Mouse (Mus musculus) G1E (cell line): ENCODE results near the gene Prkca. TPM values are rescaled to one million over a fixed set of nuclear protein-coding genes. Genes with fewer than 3 reads are reported as not detected.

ENCODE experiments used
- ATAC-seq: 2 replicates; pipeline ENCODE4 v1.8.0; 2016; ENCODE audit warnings: mild to moderate bottlenecking; ENCODE audit not compliant: insufficient number of reproducible peaks, poor library complexity, low FRiP score, severe bottlenecking; ENCODE audit errors: extremely low read depth
- DNase-seq: peaks from one replicate; pipeline ENCODE4 v3.0.0; 2012; ENCODE audit warnings: low spot score
- H3K27me3 ChIP-seq: 2 replicates; pipeline ENCODE4 v1.6.1; 2012; ENCODE audit warnings: mild to moderate bottlenecking, low read length, inconsistent platforms; ENCODE audit not compliant: insufficient read depth
- H3K36me3 ChIP-seq: replicated peaks from 2 replicates; pipeline ENCODE3; 2012; ENCODE audit warnings: mild to moderate bottlenecking, inconsistent platforms
- H3K4me1 ChIP-seq: 2 replicates; pipeline ENCODE4 v1.6.1; 2012; ENCODE audit warnings: low read depth, low read length, inconsistent platforms, mixed read lengths; ENCODE audit not compliant: insufficient read depth
- H3K4me3 ChIP-seq: 2 replicates; pipeline ENCODE4 v1.5.1; 2012; ENCODE audit warnings: low read depth, mild to moderate bottlenecking, inconsistent platforms, low read length, moderate library complexity, mixed read lengths
- H3K9me3 ChIP-seq: replicated peaks from 2 replicates; pipeline ENCODE4 v1.6.1; 2012; ENCODE audit warnings: inconsistent platforms
- CTCF ChIP-seq: IDR thresholded peaks from 2 replicates; pipeline ENCODE4 v1.5.1; 2012; ENCODE audit warnings: low read depth, low read length, inconsistent platforms, mixed read lengths
- GATA1 ChIP-seq: IDR thresholded peaks from 2 replicates; pipeline ENCODE4 v1.6.1; 2012; ENCODE audit warnings: borderline replicate concordance, low read length, inconsistent platforms, mixed read lengths
- GATA2 ChIP-seq: IDR thresholded peaks from 2 replicates; pipeline ENCODE4 v1.6.1; 2012; ENCODE audit warnings: low read depth, low read length, inconsistent platforms, borderline replicate concordance
- POLR2AphosphoS5 ChIP-seq: IDR thresholded peaks from 2 replicates; pipeline ENCODE4 v1.6.1; 2012; ENCODE audit warnings: low read depth, low read length, inconsistent platforms; ENCODE audit not compliant: insufficient replicate concordance
- TAL1 ChIP-seq: conservative IDR thresholded peaks from 2 replicates; pipeline ENCODE4 v1.6.1; 2012; ENCODE audit warnings: low read depth, low read length, inconsistent platforms, mixed read lengths
- polyA plus RNA-seq: library from polyadenylated mRNA; stranded (reverse); fragments of >175 nt; gene quantifications from 2 replicates; pipeline ENCODE4 v1.2.3, GENCODE M21; 2012
- total RNA-seq, 2 experiments: library from RNA; stranded (forward) in 1 of 2; stranded (reverse) in 1 of 2; fragments of 200-1000 nt in 1 of 2; fragments of >200 nt in 1 of 2; fragmentation: Nextera tagmentation in 1 of 2; gene quantifications; 2 replicates each; pipeline ENCODE4 v1.2.3; 2014 to 2017

Prkca gene
- total and polyA plus RNA-seq, 3 experiments, result 0.11 TPM; not detected in 2

- Histone ChIP-seq H3K4me3 (no peak overlapping the region), H3K36me3 (no peaks in the 10 kb centered on the region)
Observed at GRCm38 (mm10) chr11:108165725-108166124, 178.0 kb downstream of the Prkca start.

GRCm38 (mm10) chr11:108162639-108163038 is 181.1 kb downstream of the Prkca start:
- Histone ChIP-seq H3K9me3 (peaks cover 12% of the 10 kb centered on the region), H3K27me3 (0 out of 2 replicates have a peak, but pooled peaks cover 2% of the 10 kb centered on the region), H3K4me1 (no peaks in the 10 kb centered on the region), H3K4me3 (no peak overlapping the region), H3K36me3 (no peaks in the 10 kb centered on the region)
- TF ChIP-seq TAL1, result no peak
- TF ChIP-seq POLR2AphosphoS5, result no peak
- no peak for TF ChIP-seq GATA2
- no peak for TF ChIP-seq GATA1
- TF ChIP-seq CTCF, result no peak
- ATAC-seq (no peak), DNase-seq (no peak)

More at GRCm38 (mm10) chr11:108165725-108166124, 178.0 kb downstream of the Prkca start:
- DNase-seq (no peak), ATAC-seq (no peak)
- Histone ChIP-seq H3K27me3 (0 out of 2 replicates have a peak, but pooled peaks cover 2% of the 10 kb centered on the region), H3K9me3 (peaks cover 7% of the 10 kb centered on the region), H3K4me1 (no peaks in the 10 kb centered on the region)
- TF ChIP-seq GATA2, result no peak
- no peak for TF ChIP-seq CTCF
- no peak for TF ChIP-seq GATA1
- TF ChIP-seq TAL1, result no peak
- no peak for TF ChIP-seq POLR2AphosphoS5

GRCm38 (mm10) chr11:108162110-108162509 is 181.6 kb downstream of the Prkca start:
- TF ChIP-seq POLR2AphosphoS5, result no peak
- TF ChIP-seq TAL1, result no peak
- TF ChIP-seq GATA2, result no peak
- no peak for TF ChIP-seq CTCF
- TF ChIP-seq GATA1, result no peak
- DNase-seq (no peak), ATAC-seq (no peak)
- Histone ChIP-seq H3K4me1 (no peaks in the 10 kb centered on the region), H3K27me3 (0 out of 2 replicates have a peak, but pooled peaks cover 3% of the 10 kb centered on the region), H3K36me3 (no peaks in the 10 kb centered on the region), H3K4me3 (no peak overlapping the region), H3K9me3 (peaks cover 12% of the 10 kb centered on the region)

- TF ChIP-seq TAL1, result no peak
- no peak for TF ChIP-seq GATA1
- TF ChIP-seq POLR2AphosphoS5, result no peak
- no peak for TF ChIP-seq GATA2
- no peak for TF ChIP-seq CTCF
Observed at GRCm38 (mm10) chr11:108160056-108160455, 183.7 kb downstream of the Prkca start.

GRCm38 (mm10) chr11:108158046-108158445 is 185.7 kb downstream of the Prkca start:
- Histone ChIP-seq H3K4me1 (no peaks in the 10 kb centered on the region), H3K4me3 (no peak overlapping the region), H3K9me3 (peaks cover 16% of the 10 kb centered on the region), H3K36me3 (no peaks in the 10 kb centered on the region), H3K27me3 (0 out of 2 replicates have a peak, but pooled peaks cover 3% of the 10 kb centered on the region)
- DNase-seq (no peak), ATAC-seq (no peak)
- TF ChIP-seq CTCF, result no peak
- no peak for TF ChIP-seq GATA2
- TF ChIP-seq TAL1, result no peak
- no peak for TF ChIP-seq POLR2AphosphoS5
- no peak for TF ChIP-seq GATA1

More at GRCm38 (mm10) chr11:108160056-108160455, 183.7 kb downstream of the Prkca start:
- Histone ChIP-seq H3K27me3 (0 out of 2 replicates have a peak, but pooled peaks cover 3% of the 10 kb centered on the region), H3K4me3 (no peak overlapping the region), H3K4me1 (no peaks in the 10 kb centered on the region), H3K36me3 (no peaks in the 10 kb centered on the region), H3K9me3 (peaks cover 12% of the 10 kb centered on the region)
- ATAC-seq (no peak), DNase-seq (no peak)

GRCm38 (mm10) chr11:108157074-108157473 is 186.7 kb downstream of the Prkca start:
- DNase-seq, result no peak
- ATAC-seq, result no peak
- Histone ChIP-seq H3K9me3 (peaks cover 24% of the 10 kb centered on the region), H3K36me3 (no peaks in the 10 kb centered on the region), H3K4me1 (no peaks in the 10 kb centered on the region), H3K4me3 (no peak overlapping the region), H3K27me3 (0 out of 2 replicates have a peak, but pooled peaks cover 3% of the 10 kb centered on the region)
- no peak for TF ChIP-seq TAL1
- no peak for TF ChIP-seq CTCF
- TF ChIP-seq POLR2AphosphoS5, result no peak
- no peak for TF ChIP-seq GATA1
- TF ChIP-seq GATA2, result no peak
